Mouse (Mus musculus): ENCODE data around the gene Prkca. TPM values are rescaled to one million over a fixed set of nuclear protein-coding genes. Genes with fewer than 3 reads are reported as not detected.

Gene Prkca
- polyA plus RNA-seq, 1 experiment from 2014 or later, result 2.5 TPM

GRCm38 (mm10) chr11:108248218-108249046 lies 95.3 kb downstream of the Prkca start:
- WGBS (ENCODE audit: insufficient replicate concordance), result 7% methylated on average over 12 of the region's 12 CpGs
- Histone ChIP-seq H3K27ac (replicated peaks) (no peak overlapping the region), H3K4me2 (peak overlapping the region; percentile 11; the same call in 1 of the 2 replicates), H3K9me3 (replicated peaks) (no peaks in the 10 kb centered on the region), H3K36me3 (replicated peaks) (no peaks in the 10 kb centered on the region), H3K27me3 (no peaks in the 10 kb centered on the region), H3K4me1 (replicated peaks) (peaks cover 56% of the 10 kb centered on the region), H3K4me3 (replicated peaks) (no peak overlapping the region; the same call in 1 of the 2 replicates), H3K9ac (no peak overlapping the region)
- no peak for ATAC-seq (ENCODE audit: insufficient read depth)

DNA sequence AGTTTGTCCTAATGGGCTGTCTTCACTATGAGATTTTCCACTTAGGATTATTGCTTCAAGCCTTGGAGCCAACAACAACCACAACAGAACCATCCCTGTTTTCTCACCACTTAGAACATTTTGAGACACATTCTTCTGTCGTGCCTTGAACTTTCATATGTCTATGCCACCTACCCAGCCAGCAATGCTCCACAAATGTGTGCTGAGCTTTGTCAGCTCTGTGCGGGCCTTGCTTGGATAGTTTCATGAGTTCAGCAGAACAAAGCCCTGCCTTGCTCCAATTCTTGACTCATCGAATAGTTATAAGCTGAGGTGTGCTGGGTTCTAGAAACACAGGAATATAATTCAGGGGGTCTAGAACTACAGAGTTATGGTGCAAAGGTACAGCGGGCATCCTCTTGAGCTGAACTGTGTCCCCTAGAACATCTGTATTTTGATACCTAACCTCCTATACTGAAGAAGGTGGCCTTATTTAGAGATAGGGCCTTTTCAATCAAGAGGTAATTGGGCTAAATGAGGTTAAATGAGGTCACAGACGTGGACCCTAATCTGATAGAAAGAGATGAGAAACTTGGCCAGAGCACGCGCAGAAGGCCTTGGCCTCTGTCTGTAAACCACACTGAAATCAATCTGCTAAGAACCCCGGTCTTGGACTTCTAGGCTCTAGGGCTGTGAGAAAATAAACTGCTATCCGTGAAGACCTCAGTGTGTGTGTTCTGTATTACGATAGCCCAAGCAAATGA lies 96.4 kb downstream of the Prkca start:
- no peaks in the 10 kb centered on the region for H3K9me3 ChIP-seq (replicated peaks)
- H3K4me2 ChIP-seq, result no peak overlapping the region
- H3K27me3 ChIP-seq, result no peaks in the 10 kb centered on the region
- peaks cover 52% of the 10 kb centered on the region for H3K4me1 ChIP-seq (replicated peaks)
- no peak overlapping the region for H3K27ac ChIP-seq (replicated peaks)
- no peak overlapping the region for H3K9ac ChIP-seq
- 56% methylated on average over 10 of the region's 10 CpGs for WGBS (ENCODE audit: insufficient replicate concordance)
- no peak for ATAC-seq (ENCODE audit: insufficient read depth)
- H3K36me3 ChIP-seq (replicated peaks), result no peaks in the 10 kb centered on the region
- no peak overlapping the region for H3K4me3 ChIP-seq (replicated peaks)

- Histone ChIP-seq H3K27ac (replicated peaks) (no peak overlapping the region), H3K4me1 (replicated peaks) (peaks cover 44% of the 10 kb centered on the region), H3K9ac (no peak overlapping the region), H3K4me3 (replicated peaks) (no peak overlapping the region), H3K4me2 (no peak overlapping the region), H3K9me3 (replicated peaks) (no peaks in the 10 kb centered on the region), H3K27me3 (no peaks in the 10 kb centered on the region), H3K36me3 (replicated peaks) (no peaks in the 10 kb centered on the region)
- no peak for ATAC-seq (ENCODE audit: insufficient read depth)
- WGBS (ENCODE audit: insufficient replicate concordance), result 13% methylated on average over 4 of the region's 4 CpGs
Measured at GRCm38 (mm10) chr11:108246267-108246702, 97.4 kb downstream of the Prkca start.

DNA sequence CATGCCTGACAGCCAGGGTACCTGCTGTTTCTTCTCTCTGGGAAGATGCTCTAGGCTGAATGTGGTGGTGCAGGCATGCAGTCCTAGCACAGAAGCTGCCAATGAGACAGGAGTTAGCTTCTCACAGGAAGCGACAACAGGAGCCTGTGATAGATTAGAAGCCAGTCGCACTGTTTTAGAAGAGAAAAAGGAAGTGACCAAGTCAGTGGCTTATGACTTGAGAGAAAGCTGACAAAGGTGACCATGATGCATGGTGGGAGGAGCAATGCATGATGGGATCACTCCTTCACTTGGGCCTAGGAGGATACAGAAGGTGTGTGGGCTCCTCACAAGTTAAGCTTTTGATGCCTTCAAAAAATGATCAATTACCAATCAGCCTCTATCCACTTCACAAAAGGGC lies 99.5 kb downstream of the Prkca start:
- no peaks in the 10 kb centered on the region for H3K36me3 ChIP-seq (replicated peaks)
- peaks cover 33% of the 10 kb centered on the region for H3K4me1 ChIP-seq (replicated peaks)
- WGBS (ENCODE audit: insufficient replicate concordance), result 15% methylated on average over 2 of the region's 2 CpGs

DNA sequence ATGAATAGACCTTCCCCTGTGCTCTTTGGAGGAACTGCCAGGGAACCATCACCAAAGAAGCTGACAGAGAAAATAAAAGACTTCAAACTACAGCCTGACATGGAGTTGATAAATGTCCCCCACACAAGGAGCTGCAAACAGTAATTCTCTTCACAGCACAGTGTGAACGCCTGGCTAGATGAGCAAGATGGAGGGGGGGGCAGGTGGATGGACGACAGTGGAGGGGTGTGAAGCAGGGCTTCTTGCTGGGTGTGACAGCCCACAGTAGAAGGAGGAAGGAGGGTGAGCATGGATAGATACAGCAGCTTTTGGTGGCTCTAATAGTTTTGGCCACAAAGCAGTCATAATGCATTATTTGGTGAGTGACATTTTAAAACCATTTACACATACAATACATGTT lies 100.1 kb downstream of the Prkca start:
- peaks cover 27% of the 10 kb centered on the region for H3K4me1 ChIP-seq (replicated peaks)
- H3K27me3 ChIP-seq, result no peaks in the 10 kb centered on the region
- no peak overlapping the region for H3K27ac ChIP-seq (replicated peaks)
- no peak overlapping the region for H3K9ac ChIP-seq
- H3K9me3 ChIP-seq (replicated peaks), result no peaks in the 10 kb centered on the region
- WGBS (ENCODE audit: insufficient replicate concordance), result 23% methylated on average over 2 of the region's 2 CpGs
- no peak overlapping the region for H3K4me3 ChIP-seq (replicated peaks)
- H3K4me2 ChIP-seq, result no peak overlapping the region
- H3K36me3 ChIP-seq (replicated peaks), result no peaks in the 10 kb centered on the region
- no peak for ATAC-seq (ENCODE audit: insufficient read depth)

More for the DNA sequence above, 99.5 kb downstream of the Prkca start:
- H3K27ac ChIP-seq (replicated peaks), result no peak overlapping the region
- no peak overlapping the region for H3K9ac ChIP-seq
- no peaks in the 10 kb centered on the region for H3K9me3 ChIP-seq (replicated peaks)
- no peak overlapping the region for H3K4me2 ChIP-seq
- ATAC-seq (ENCODE audit: insufficient read depth), result no peak
- H3K27me3 ChIP-seq, result no peaks in the 10 kb centered on the region
- no peak overlapping the region for H3K4me3 ChIP-seq (replicated peaks)

DNA sequence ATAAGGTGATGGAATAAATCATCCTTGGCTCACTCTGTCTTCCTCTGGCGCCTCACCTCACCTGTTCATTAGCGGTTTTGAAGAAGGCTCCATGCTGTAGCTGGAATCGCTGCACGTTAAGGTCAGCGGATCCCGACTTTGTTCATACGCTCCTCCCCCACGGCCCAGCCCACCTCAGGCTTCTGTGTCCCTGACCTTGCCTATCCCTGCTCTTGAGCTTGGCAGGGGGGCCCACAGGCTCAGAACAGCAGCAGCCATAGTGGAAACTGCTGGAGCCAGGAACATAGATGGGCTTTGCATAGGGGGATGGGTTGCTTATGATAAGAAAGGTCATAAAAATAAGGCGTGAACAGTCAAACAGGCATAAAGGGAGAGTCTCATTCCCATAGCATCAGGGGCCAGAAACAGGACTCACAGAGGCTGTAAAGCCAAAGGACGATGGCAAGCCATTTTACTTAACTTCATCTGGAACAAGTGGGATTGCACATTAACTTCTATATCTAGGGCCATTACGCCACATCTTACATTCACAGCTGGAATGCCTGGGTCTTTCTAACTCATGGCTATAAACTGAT lies 102.7 kb downstream of the Prkca start:
- no peak overlapping the region for H3K4me2 ChIP-seq
- no peak overlapping the region for H3K4me3 ChIP-seq (replicated peaks)
- no peak overlapping the region for H3K9ac ChIP-seq
- H3K27ac ChIP-seq (replicated peaks), result no peak overlapping the region
- no peaks in the 10 kb centered on the region for H3K9me3 ChIP-seq (replicated peaks)
- peaks cover 8% of the 10 kb centered on the region; the same call in 1 of the 2 replicates for H3K4me1 ChIP-seq (replicated peaks)
- 69% methylated on average over 11 of the region's 11 CpGs for WGBS (ENCODE audit: insufficient replicate concordance)
- no peaks in the 10 kb centered on the region for H3K27me3 ChIP-seq
- ATAC-seq (ENCODE audit: insufficient read depth), result no peak
- H3K36me3 ChIP-seq (replicated peaks), result no peaks in the 10 kb centered on the region

DNA sequence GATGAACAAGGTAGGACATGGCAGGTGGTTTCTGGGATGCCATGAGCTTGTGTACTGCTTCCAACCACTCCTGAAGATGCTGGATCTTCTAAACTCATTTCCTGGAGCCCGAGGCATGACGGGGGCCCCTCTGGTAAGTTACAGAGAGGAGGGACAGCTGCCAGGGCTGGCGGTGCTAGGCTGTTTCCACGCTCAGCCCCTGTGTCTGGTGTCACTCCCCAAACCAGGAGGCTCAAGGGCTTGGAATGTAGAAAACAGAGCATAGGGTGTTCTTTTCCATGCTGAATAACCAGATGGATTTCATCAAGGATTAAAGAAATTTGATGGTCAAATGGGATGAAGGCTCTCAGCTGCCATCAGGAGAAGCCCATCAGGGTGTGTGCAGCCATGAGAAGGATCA lies 104.6 kb downstream of the Prkca start:
- Histone ChIP-seq H3K4me2 (no peak overlapping the region), H3K4me1 (replicated peaks) (peaks cover 16% of the 10 kb centered on the region)
- WGBS (ENCODE audit: insufficient replicate concordance), result 52% methylated on average over 4 of the region's 4 CpGs

GRCm38 (mm10) chr11:108236754-108237428 lies 106.8 kb downstream of the Prkca start:
- Histone ChIP-seq H3K9me3 (replicated peaks) (no peaks in the 10 kb centered on the region), H3K36me3 (replicated peaks) (no peaks in the 10 kb centered on the region), H3K27me3 (no peaks in the 10 kb centered on the region), H3K4me1 (replicated peaks) (peaks cover 16% of the 10 kb centered on the region), H3K9ac (no peak overlapping the region), H3K4me2 (no peak overlapping the region), H3K27ac (replicated peaks) (no peak overlapping the region), H3K4me3 (replicated peaks) (no peak overlapping the region)
- no peak for ATAC-seq (ENCODE audit: insufficient read depth)
- 47% methylated on average over 10 of the region's 10 CpGs for WGBS (ENCODE audit: insufficient replicate concordance)

More for the DNA sequence above, 104.6 kb downstream of the Prkca start:
- Histone ChIP-seq H3K36me3 (replicated peaks) (no peaks in the 10 kb centered on the region), H3K27me3 (no peaks in the 10 kb centered on the region), H3K27ac (replicated peaks) (no peak overlapping the region), H3K9me3 (replicated peaks) (no peaks in the 10 kb centered on the region), H3K9ac (no peak overlapping the region), H3K4me3 (replicated peaks) (no peak overlapping the region)
- no peak for ATAC-seq (ENCODE audit: insufficient read depth)

- Histone ChIP-seq H3K9me3 (replicated peaks) (no peaks in the 10 kb centered on the region), H3K4me3 (replicated peaks) (no peak overlapping the region), H3K9ac (no peak overlapping the region), H3K4me1 (replicated peaks) (peaks cover 16% of the 10 kb centered on the region), H3K27ac (replicated peaks) (no peak overlapping the region), H3K27me3 (no peaks in the 10 kb centered on the region), H3K36me3 (replicated peaks) (no peaks in the 10 kb centered on the region), H3K4me2 (no peak overlapping the region)
- 41% methylated on average over 2 of the region's 2 CpGs for WGBS (ENCODE audit: insufficient replicate concordance)
- no peak for ATAC-seq (ENCODE audit: insufficient read depth)
Measured at GRCm38 (mm10) chr11:108236195-108236594, 107.5 kb downstream of the Prkca start.

GRCm38 (mm10) chr11:108235081-108235703 lies 108.5 kb downstream of the Prkca start:
- Histone ChIP-seq H3K9ac (no peak overlapping the region), H3K4me1 (replicated peaks) (peaks cover 10% of the 10 kb centered on the region), H3K4me2 (no peak overlapping the region), H3K4me3 (replicated peaks) (no peak overlapping the region), H3K36me3 (replicated peaks) (no peaks in the 10 kb centered on the region), H3K27ac (replicated peaks) (no peak overlapping the region), H3K27me3 (no peaks in the 10 kb centered on the region), H3K9me3 (replicated peaks) (no peaks in the 10 kb centered on the region)
- 11% methylated on average over 5 of the region's 5 CpGs for WGBS (ENCODE audit: insufficient replicate concordance)
- peak; percentile 61 for ATAC-seq (ENCODE audit: insufficient read depth)
